Mouse (Mus musculus): ENCODE measurements around the gene Clec12a.
"Not testable (repeated sequence)": the region's sequence is repeated elsewhere in the genome, so short reads cannot be mapped to it uniquely, and the experiment has no call there.

The Clec12a gene

GRCm38 (mm10) chr6:129342391-129342790, at the start of gene Clec12a:
Gene Clec12a (plus strand): TSS chr6:129342691.
- DNase-seq (ENCODE audit: low spot score) = not testable (repeated sequence)

DNA sequence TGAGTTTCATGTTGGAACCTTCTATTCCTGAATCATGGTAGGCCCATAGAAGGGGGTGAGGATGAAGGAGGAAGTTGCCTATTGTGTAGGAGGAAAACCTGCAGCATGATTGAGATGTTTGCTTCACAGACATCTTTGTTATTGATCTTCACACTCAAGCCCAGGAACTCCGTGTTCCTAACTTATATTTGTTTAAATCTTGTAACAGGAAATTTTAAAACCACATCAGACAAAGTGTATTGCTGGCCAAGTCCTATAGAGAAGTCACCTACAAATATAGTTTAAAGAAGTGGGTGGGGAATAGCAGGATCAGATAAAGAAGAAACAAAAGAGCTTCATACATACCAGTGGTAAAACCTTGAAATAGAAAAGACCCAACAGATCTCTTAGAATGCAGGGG, 38.3 kb upstream of the Clec12a start:
- no peak for DNase-seq (ENCODE audit: low spot score)

DNA sequence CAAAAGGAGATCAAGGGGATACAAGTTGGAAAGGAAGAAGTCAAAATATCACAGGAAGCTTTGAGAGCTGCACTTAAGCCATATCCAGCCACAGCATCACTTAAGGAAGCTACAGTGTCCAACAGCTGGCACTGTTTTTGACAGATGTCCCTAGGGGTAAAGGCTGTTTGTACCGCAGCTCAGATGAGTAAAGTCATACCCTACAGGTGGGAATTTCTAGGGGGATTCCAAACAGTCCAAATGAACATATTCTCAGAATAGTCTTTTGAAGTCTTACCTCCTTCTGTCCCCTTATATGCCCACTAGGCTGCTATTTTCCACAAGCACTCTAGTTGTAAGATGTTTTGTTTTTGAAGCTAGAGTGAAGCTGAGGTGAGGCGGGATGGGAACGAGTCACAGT, 30.0 kb upstream of the Clec12a start:
- no peak for DNase-seq (ENCODE audit: low spot score)

DNA sequence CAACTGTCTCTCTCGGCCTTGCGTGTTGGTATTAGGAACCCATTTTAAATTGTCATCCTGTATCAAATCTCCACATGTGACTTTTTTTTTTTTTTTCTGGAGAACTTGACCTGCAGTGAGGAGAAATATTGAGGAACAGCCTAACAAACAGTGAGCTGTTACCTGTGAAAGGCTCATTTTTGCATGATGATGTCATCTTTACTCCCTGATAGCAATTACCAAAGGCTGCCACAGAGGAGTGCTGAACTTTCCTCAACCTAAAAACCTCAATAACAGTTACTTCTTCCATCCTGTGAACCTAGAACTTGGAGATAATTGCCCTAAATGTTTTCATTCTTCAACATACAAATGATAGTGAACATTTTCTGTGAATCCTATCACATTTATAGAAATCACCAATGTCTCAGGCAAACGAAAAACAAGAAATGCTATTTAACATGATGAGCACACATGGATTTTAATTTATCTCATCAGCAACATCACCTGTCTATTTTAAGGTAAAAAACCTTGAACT, 27.8 kb upstream of the Clec12a start:
- DNase-seq (ENCODE audit: low spot score) = no peak

GRCm38 (mm10) chr6:129315698-129316097, 26.8 kb upstream of the Clec12a start:
- no peak for DNase-seq (ENCODE audit: low spot score)

DNA sequence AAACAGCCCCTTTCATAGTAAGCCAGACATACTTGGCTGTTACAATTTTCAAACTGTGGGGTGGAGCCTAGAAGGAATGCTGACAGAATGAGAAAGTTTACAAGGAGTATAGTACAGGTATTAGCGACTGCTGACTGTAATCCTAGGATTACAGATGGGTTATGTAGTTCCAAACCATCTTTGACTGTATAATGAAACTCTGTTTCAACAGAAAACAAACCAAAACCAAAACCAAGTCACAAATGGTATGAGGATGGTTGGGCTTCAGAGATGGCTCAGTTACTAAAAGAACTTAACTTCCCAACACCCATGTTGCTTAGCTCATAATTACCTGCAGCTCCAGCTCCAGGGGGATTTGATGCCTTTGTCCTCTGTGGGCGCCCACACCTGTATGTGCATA, 26.0 kb upstream of the Clec12a start:
- DNase-seq (ENCODE audit: low spot score) = no peak

- DNase-seq (ENCODE audit: low spot score) = no peak
Measured at GRCm38 (mm10) chr6:129318395-129318794, 24.1 kb upstream of the Clec12a start.

DNA sequence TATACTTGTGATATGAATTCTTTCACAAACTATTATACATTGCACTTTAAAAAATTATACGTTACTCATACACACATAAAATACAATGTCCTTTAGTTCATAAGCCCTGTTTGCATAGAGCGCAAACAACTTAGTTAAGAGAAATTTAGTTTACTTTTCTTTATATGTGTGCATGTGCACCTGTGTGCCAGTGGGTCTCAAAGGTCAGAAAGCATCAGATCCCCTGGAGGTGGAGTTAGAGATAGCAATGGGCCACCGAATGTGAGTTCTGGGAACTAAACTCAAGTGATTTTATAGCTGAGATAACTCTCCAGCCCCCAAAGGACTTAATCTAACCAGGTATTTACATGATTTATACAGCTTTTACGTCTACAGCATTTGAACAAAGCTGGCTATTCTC, 23.2 kb upstream of the Clec12a start:
- DNase-seq (ENCODE audit: low spot score) = no peak

DNA sequence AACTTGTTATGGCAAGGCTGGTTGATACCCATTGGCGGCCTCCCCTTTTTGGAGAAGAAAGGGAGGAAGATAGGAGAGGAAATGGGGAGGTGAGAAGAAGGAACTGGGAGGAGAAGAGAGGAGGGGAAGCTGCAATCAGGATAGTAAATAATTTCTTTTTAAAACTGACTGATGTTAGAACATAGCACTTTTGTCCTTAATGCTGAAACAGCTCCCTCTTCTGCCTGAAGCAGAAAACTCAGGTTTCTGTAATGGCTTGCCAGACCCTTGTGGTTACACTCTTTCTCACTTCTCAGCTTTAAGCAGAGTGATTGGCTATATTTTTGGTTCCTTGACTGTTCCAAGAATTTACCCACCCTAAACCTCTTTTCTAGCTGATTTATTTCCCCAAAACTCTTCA, 16.5 kb upstream of the Clec12a start:
- no peak for DNase-seq (ENCODE audit: low spot score)

GRCm38 (mm10) chr6:129326568-129327150, 15.8 kb upstream of the Clec12a start:
- no peak for DNase-seq (ENCODE audit: low spot score)

DNA sequence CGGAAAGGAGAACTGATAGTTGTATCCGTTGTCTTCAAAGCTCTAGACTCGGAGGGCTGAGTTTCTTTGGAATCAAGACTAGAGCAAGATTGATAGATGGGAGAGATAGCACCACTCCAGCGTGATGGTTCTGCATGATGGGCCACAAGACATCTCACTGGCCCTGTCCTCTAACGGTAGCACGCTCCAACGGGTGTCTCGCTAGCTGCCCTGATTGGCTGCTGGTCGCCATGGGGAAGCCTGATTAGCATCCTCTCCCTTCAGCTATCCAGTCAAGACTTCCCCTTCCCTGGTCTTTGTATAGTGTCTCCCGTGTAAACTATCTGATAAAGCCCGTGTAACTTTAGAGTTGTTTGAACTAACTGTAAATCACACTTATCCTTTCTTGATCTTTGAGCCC, 10.9 kb upstream of the Clec12a start, which contains the start of gene 4922502D21Rik:
Gene 4922502D21Rik (minus strand): TSS at position 187 of the 400 bp plus-strand sequence.
- no peak for DNase-seq (ENCODE audit: low spot score)

DNA sequence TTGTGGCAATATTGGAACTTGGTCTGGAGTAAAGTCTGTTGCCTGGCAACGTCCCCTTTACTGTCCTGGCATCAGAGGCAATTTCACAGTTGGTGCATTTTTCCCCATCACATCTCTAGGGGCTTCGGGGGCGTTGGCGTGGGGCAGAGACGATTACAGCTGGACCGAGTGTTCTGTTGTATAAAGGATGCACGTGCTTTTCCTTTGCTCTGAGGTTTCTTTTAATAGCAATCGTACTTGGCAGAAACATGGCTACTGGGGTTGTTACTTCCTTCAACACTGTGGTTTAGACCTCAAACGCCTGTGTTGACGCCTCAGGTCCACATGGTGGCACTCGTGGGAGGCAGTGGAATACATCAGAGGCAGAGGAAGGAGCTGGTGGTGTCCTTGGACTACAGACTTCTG, 8.8 kb upstream of the Clec12a start:
- DNase-seq (ENCODE audit: low spot score) = no peak

- DNase-seq (ENCODE audit: low spot score) = no peak
Measured at GRCm38 (mm10) chr6:129337751-129338150, 4.7 kb upstream of the Clec12a start.

DNA sequence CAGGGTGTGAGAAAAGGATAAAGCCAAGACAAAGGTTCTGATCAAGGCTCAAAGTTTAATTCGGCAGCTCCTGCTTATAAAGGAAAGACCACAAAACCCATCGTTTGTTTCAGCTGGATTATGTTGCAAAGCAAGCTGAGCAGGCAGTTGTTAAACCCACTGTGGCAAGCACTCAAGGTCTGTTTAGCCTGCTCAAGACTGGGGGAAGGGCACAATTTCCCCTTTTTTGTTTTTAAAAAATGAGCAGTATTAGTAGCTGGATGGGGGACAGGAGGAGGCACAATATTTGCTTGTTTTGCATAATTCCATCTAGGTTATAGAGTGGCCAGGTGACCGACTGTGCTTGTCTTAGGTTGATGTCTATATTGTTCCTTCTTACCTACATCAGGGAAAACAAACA, 1.9 kb downstream of the Clec12a start:
- no peak for DNase-seq (ENCODE audit: low spot score)

GRCm38 (mm10) chr6:129349524-129350352, 7.2 kb downstream of the Clec12a start:
- DNase-seq (ENCODE audit: low spot score) = no peak

- DNase-seq (ENCODE audit: low spot score) = no peak
Measured at GRCm38 (mm10) chr6:129351091-129351490, 8.6 kb downstream of the Clec12a start.

DNA sequence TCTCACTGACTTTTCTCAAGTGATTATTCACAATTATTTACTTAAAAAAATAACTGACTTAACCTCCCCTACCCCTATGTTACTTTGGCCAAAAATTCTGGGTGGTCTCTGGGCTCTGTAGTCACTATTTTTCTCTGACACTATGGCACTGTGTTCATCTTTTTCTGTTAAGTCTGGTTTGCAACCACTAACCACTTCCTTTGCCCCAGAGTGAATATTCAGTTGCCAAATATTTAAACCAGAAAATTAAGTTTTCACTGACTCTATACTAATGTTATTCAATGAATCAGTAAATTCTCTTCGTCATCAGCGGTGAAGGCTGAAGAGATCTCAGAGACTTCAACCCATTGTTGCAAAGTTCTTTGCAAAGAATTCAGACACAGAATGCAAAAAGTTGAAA, 13.3 kb downstream of the Clec12a start:
- no peak for DNase-seq (ENCODE audit: low spot score)

DNA sequence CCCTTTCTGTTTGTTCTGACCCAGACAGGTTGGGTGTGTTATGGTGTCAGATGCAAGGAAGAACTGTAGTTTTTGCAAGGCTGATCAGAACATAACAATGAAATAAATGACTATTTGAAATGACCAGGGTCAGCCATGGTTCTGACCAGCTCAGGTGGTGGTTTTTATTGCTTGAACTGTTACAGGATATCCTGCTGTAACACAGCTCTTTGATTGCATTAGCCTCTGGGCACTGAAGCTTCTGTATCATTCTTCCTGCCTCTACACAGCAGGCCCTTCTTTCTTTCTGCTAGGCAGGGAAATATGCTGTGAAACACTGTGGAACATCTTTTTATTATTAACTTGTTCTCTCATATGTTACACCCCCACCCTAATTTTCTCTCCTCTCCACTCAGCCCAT, 13.9 kb downstream of the Clec12a start:
- DNase-seq (ENCODE audit: low spot score) = no peak

GRCm38 (mm10) chr6:129359515-129359914, 17.0 kb downstream of the Clec12a start:
- DNase-seq (ENCODE audit: low spot score) = no peak

GRCm38 (mm10) chr6:129363942-129364341, 21.5 kb downstream of the Clec12a start:
- no peak for DNase-seq (ENCODE audit: low spot score)

GRCm38 (mm10) chr6:129365959-129366359, 23.5 kb downstream of the Clec12a start:
- DNase-seq (ENCODE audit: low spot score) = no peak

GRCm38 (mm10) chr6:129369374-129370132, 27.1 kb downstream of the Clec12a start:
- no peak for DNase-seq (ENCODE audit: low spot score)

All from urinary bladder, postnatal 10 days (tissue).